Mouse (Mus musculus): ENCODE results near the gene Exosc5. TPM values are rescaled to one million over a fixed set of nuclear protein-coding genes. Genes with fewer than 3 reads are reported as not detected.

Gene Exosc5
- polyA plus RNA-seq, 1 experiment from 2014 or later = 88.3 TPM

GRCm38 (mm10) chr7:25705801-25706251, 46.9 kb downstream of the Exosc5 start:
- DNase-seq (ENCODE audit: low spot score) = no peak
- Histone ChIP-seq H3K27me3 (ENCODE audit: low read depth, poor library complexity, severe bottlenecking) (peaks cover 29% of the 10 kb centered on the region), H3K9me3 (replicated peaks) (no peaks in the 10 kb centered on the region), H3K4me3 (no peak overlapping the region), H3K27ac (no peak overlapping the region), H3K36me3 (no peaks in the 10 kb centered on the region), H3K4me1 (peaks cover 54% of the 10 kb centered on the region)
- 66% methylated on average over 6 of the region's 6 CpGs for WGBS

GRCm38 (mm10) chr7:25706578-25707170, 47.7 kb downstream of the Exosc5 start:
- no peak for DNase-seq (ENCODE audit: low spot score)
- no peak overlapping the region for H3K4me3 ChIP-seq
- peak overlapping the region; percentile 37; the same call in 1 of the 2 replicates for H3K27ac ChIP-seq
- peaks cover 29% of the 10 kb centered on the region for H3K27me3 ChIP-seq (ENCODE audit: low read depth, poor library complexity, severe bottlenecking)
- 59% methylated on average over 7 of the region's 7 CpGs for WGBS
- no peaks in the 10 kb centered on the region for H3K36me3 ChIP-seq
- H3K9me3 ChIP-seq (replicated peaks) = no peaks in the 10 kb centered on the region
- peaks cover 62% of the 10 kb centered on the region for H3K4me1 ChIP-seq

GRCm38 (mm10) chr7:25707581-25708292, 48.8 kb downstream of the Exosc5 start:
- H3K9me3 ChIP-seq (replicated peaks) = no peaks in the 10 kb centered on the region
- peaks cover 73% of the 10 kb centered on the region for H3K4me1 ChIP-seq
- WGBS = 64% methylated on average over 15 of the region's 15 CpGs
- H3K27me3 ChIP-seq (ENCODE audit: low read depth, poor library complexity, severe bottlenecking) = peaks cover 29% of the 10 kb centered on the region
- H3K4me3 ChIP-seq = no peak overlapping the region
- DNase-seq (ENCODE audit: low spot score) = no peak
- peak overlapping the region; percentile 69 for H3K27ac ChIP-seq
- peaks cover 7% of the 10 kb centered on the region for H3K36me3 ChIP-seq

GRCm38 (mm10) chr7:25709961-25710360, 51.0 kb downstream of the Exosc5 start:
- 17% methylated on average over 12 of the region's 12 CpGs for WGBS
- H3K9me3 ChIP-seq (replicated peaks) = no peaks in the 10 kb centered on the region
- peaks cover 12% of the 10 kb centered on the region for H3K27me3 ChIP-seq (ENCODE audit: low read depth, poor library complexity, severe bottlenecking)
- H3K36me3 ChIP-seq = peaks cover 29% of the 10 kb centered on the region
- no peak for DNase-seq (ENCODE audit: low spot score)
- peaks cover 64% of the 10 kb centered on the region for H3K4me1 ChIP-seq
- H3K4me3 ChIP-seq = peak overlapping the region; percentile 22; the same call in 1 of the 2 replicates
- H3K27ac ChIP-seq = peak overlapping the region; percentile 84

- peak overlapping the region; percentile 22 for H3K4me3 ChIP-seq
- peaks cover 36% of the 10 kb centered on the region for H3K36me3 ChIP-seq
- no peak for DNase-seq (ENCODE audit: low spot score)
- H3K27me3 ChIP-seq (ENCODE audit: low read depth, poor library complexity, severe bottlenecking) = 0 out of 2 replicates have a peak, but pooled peaks cover 5% of the 10 kb centered on the region
- peak overlapping the region; percentile 84 for H3K27ac ChIP-seq
- 10% methylated on average over 6 of the region's 7 CpGs for WGBS
- H3K4me1 ChIP-seq = peaks cover 61% of the 10 kb centered on the region
- H3K9me3 ChIP-seq (replicated peaks) = no peaks in the 10 kb centered on the region
Measured at GRCm38 (mm10) chr7:25710519-25711130, 51.7 kb downstream of the Exosc5 start.

- H3K4me3 ChIP-seq = peak overlapping the region; percentile 26
- 58% methylated on average over 5 of the region's 5 CpGs for WGBS
- H3K27ac ChIP-seq = peak overlapping the region; percentile 84
- H3K27me3 ChIP-seq (ENCODE audit: low read depth, poor library complexity, severe bottlenecking) = no peaks in the 10 kb centered on the region
- H3K4me1 ChIP-seq = peaks cover 61% of the 10 kb centered on the region
- H3K36me3 ChIP-seq = peaks cover 41% of the 10 kb centered on the region
- DNase-seq (ENCODE audit: low spot score) = no peak
- H3K9me3 ChIP-seq (replicated peaks) = no peaks in the 10 kb centered on the region
Measured at GRCm38 (mm10) chr7:25711165-25711564, 52.2 kb downstream of the Exosc5 start.

- Histone ChIP-seq H3K36me3 (peaks cover 42% of the 10 kb centered on the region), H3K27me3 (ENCODE audit: low read depth, poor library complexity, severe bottlenecking) (no peaks in the 10 kb centered on the region), H3K4me3 (peak overlapping the region; percentile 26), H3K4me1 (peaks cover 59% of the 10 kb centered on the region), H3K27ac (peak overlapping the region; percentile 84), H3K9me3 (replicated peaks) (no peaks in the 10 kb centered on the region)
- under 1% methylated on average over 7 of the region's 7 CpGs for WGBS
- peak; percentile 82 for DNase-seq (ENCODE audit: low spot score)
Measured at GRCm38 (mm10) chr7:25711731-25712197, 52.8 kb downstream of the Exosc5 start.

- Histone ChIP-seq H3K27ac (peak overlapping the region; percentile 84), H3K4me1 (peaks cover 54% of the 10 kb centered on the region), H3K4me3 (no peak overlapping the region), H3K36me3 (peaks cover 42% of the 10 kb centered on the region), H3K9me3 (replicated peaks) (no peaks in the 10 kb centered on the region), H3K27me3 (ENCODE audit: low read depth, poor library complexity, severe bottlenecking) (no peaks in the 10 kb centered on the region)
- DNase-seq (ENCODE audit: low spot score) = no peak
- WGBS = 90% methylated on average over 9 of the region's 9 CpGs
Measured at GRCm38 (mm10) chr7:25712801-25713200, 53.8 kb downstream of the Exosc5 start.

GRCm38 (mm10) chr7:25714581-25714980, 55.6 kb downstream of the Exosc5 start:
- Histone ChIP-seq H3K4me1 (peaks cover 54% of the 10 kb centered on the region), H3K27me3 (ENCODE audit: low read depth, poor library complexity, severe bottlenecking) (no peaks in the 10 kb centered on the region), H3K27ac (no peak overlapping the region), H3K36me3 (peaks cover 42% of the 10 kb centered on the region), H3K4me3 (no peak overlapping the region), H3K9me3 (replicated peaks) (no peaks in the 10 kb centered on the region)
- no peak for DNase-seq (ENCODE audit: low spot score)
- 93% methylated on average over 8 of the region's 8 CpGs for WGBS

GRCm38 (mm10) chr7:25715731-25716271, 56.8 kb downstream of the Exosc5 start:
- Histone ChIP-seq H3K4me3 (no peak overlapping the region), H3K4me1 (peaks cover 43% of the 10 kb centered on the region), H3K27me3 (ENCODE audit: low read depth, poor library complexity, severe bottlenecking) (no peaks in the 10 kb centered on the region), H3K9me3 (replicated peaks) (no peaks in the 10 kb centered on the region), H3K36me3 (peaks cover 52% of the 10 kb centered on the region), H3K27ac (no peak overlapping the region)
- no peak for DNase-seq (ENCODE audit: low spot score)
- WGBS = 95% methylated on average over 22 of the region's 22 CpGs

- Histone ChIP-seq H3K4me1 (peaks cover 26% of the 10 kb centered on the region), H3K27me3 (ENCODE audit: low read depth, poor library complexity, severe bottlenecking) (no peaks in the 10 kb centered on the region), H3K9me3 (replicated peaks) (no peaks in the 10 kb centered on the region), H3K36me3 (peaks cover 63% of the 10 kb centered on the region), H3K4me3 (peak overlapping the region; percentile 72), H3K27ac (no peak overlapping the region)
- no peak for DNase-seq (ENCODE audit: low spot score)
- 86% methylated on average over 3 of the region's 3 CpGs for WGBS
Measured at GRCm38 (mm10) chr7:25717478-25717877, 58.5 kb downstream of the Exosc5 start.

GRCm38 (mm10) chr7:25718788-25719417, 59.9 kb downstream of the Exosc5 start, which contains the start of gene Ccdc97:
Gene Ccdc97, minus strand, starts transcription at chr7:25719088.
- peaks cover 63% of the 10 kb centered on the region for H3K36me3 ChIP-seq
- 5% methylated on average over 32 of the region's 32 CpGs for WGBS

More at GRCm38 (mm10) chr7:25718788-25719417, 59.9 kb downstream of the Exosc5 start, which contains the start of gene Ccdc97:
- Histone ChIP-seq H3K27me3 (ENCODE audit: low read depth, poor library complexity, severe bottlenecking) (no peaks in the 10 kb centered on the region), H3K4me3 (peak within 1 kb of the TSS; percentile 72), H3K27ac (peak within 1 kb of the TSS; percentile 86), H3K9me3 (replicated peaks) (no peaks in the 10 kb centered on the region), H3K4me1 (peaks cover 16% of the 10 kb centered on the region)
- peak; percentile 91 for DNase-seq (ENCODE audit: low spot score)

Data from limb, embryonic 10.5 days (tissue).